Mouse (Mus musculus): ENCODE results near the gene Socs3.

Socs3 gene

GRCm38 (mm10) chr11:117972656-117973558, 3.1 kb upstream of the Socs3 start:
- DNase-seq (ENCODE audit: low read depth, low spot score) = no peak

GRCm38 (mm10) chr11:117971646-117972242, 1.9 kb upstream of the Socs3 start:
- no peak for DNase-seq (ENCODE audit: low read depth, low spot score)

GRCm38 (mm10) chr11:117971100-117971499, 1.3 kb upstream of the Socs3 start:
- no peak for DNase-seq (ENCODE audit: low read depth, low spot score)

GRCm38 (mm10) chr11:117969100-117969944, 525 bp downstream of the Socs3 start:
- peak; percentile 93 for DNase-seq (ENCODE audit: low read depth, low spot score)

- no peak for DNase-seq (ENCODE audit: low read depth, low spot score)
Measured at GRCm38 (mm10) chr11:117968716-117969099, 1.1 kb downstream of the Socs3 start.

- no peak for DNase-seq (ENCODE audit: low read depth, low spot score)
Measured at GRCm38 (mm10) chr11:117968016-117968671, 1.7 kb downstream of the Socs3 start.

GRCm38 (mm10) chr11:117967249-117968015, 2.4 kb downstream of the Socs3 start:
- no peak for DNase-seq (ENCODE audit: low read depth, low spot score)

GRCm38 (mm10) chr11:117966506-117967100, 3.2 kb downstream of the Socs3 start:
- no peak for DNase-seq (ENCODE audit: low read depth, low spot score)

- no peak for DNase-seq (ENCODE audit: low read depth, low spot score)
Measured at GRCm38 (mm10) chr11:117965561-117965981, 4.3 kb downstream of the Socs3 start.

GRCm38 (mm10) chr11:117965052-117965451, 4.8 kb downstream of the Socs3 start:
- no peak for DNase-seq (ENCODE audit: low read depth, low spot score)

GRCm38 (mm10) chr11:117964294-117964693, 5.6 kb downstream of the Socs3 start:
- no peak for DNase-seq (ENCODE audit: low read depth, low spot score)

- no peak for DNase-seq (ENCODE audit: low read depth, low spot score)
Measured at GRCm38 (mm10) chr11:117963872-117964271, 6.0 kb downstream of the Socs3 start.

- peak; percentile 98 for DNase-seq (ENCODE audit: low read depth, low spot score)
Measured at GRCm38 (mm10) chr11:117963091-117963793, 6.6 kb downstream of the Socs3 start.

GRCm38 (mm10) chr11:117962228-117963067, 7.4 kb downstream of the Socs3 start:
- no peak for DNase-seq (ENCODE audit: low read depth, low spot score)

GRCm38 (mm10) chr11:117960601-117961000, 9.2 kb downstream of the Socs3 start:
- no peak for DNase-seq (ENCODE audit: low read depth, low spot score)

GRCm38 (mm10) chr11:117959741-117960381, 10.0 kb downstream of the Socs3 start:
- DNase-seq (ENCODE audit: low read depth, low spot score) = no peak

GRCm38 (mm10) chr11:117959166-117959565, 10.7 kb downstream of the Socs3 start:
- DNase-seq (ENCODE audit: low read depth, low spot score) = no peak

GRCm38 (mm10) chr11:117958197-117958596, 11.7 kb downstream of the Socs3 start:
- no peak for DNase-seq (ENCODE audit: low read depth, low spot score)

All from forelimb bud, embryonic 11.5 days (tissue).